In genomic region chr3:96852561-96852960, GRCm38 (mm10) we compare ENCODE assay signal across 33 mouse cellular contexts. TPM values are rescaled to one million over a fixed set of nuclear protein-coding genes. Genes with fewer than 3 reads are reported as not detected.
"Had no signal": no experiment of that assay in that cellular context is flagged by ENCODE, and none has a peak within 500 bp of the region (broad histone marks: within the 10 kb centered on the region; RNA-seq: fewer than 3 reads in every experiment).

No protein-coding gene starts in this region.

- H3K4me2 ChIP-seq: heart, embryonic 12.5 days; hindbrain, embryonic 12.5 days; hindbrain, embryonic 14.5 days; intestine, embryonic 15.5 days; kidney, embryonic 15.5 days; limb, embryonic 12.5 days; liver, embryonic 11.5 days; liver, embryonic 13.5 days had no signal

- H3K4me3 ChIP-seq: gastrocnemius, adult 2 months; heart, adult 2 months; heart, embryonic 12.5 days; hindbrain, embryonic 10.5 days; hindbrain, embryonic 12.5 days; intestine, embryonic 15.5 days; kidney, embryonic 15.5 days; layer of hippocampus, adult 2 months; left cerebral cortex, adult 2 months; limb, embryonic 10.5 days; limb, embryonic 12.5 days; liver, embryonic 13.5 days had no signal

- H3K36me3 ChIP-seq: heart, embryonic 12.5 days; hindbrain, embryonic 10.5 days; hindbrain, embryonic 12.5 days; intestine, embryonic 15.5 days; kidney, embryonic 15.5 days; limb, embryonic 10.5 days; limb, embryonic 12.5 days; liver, embryonic 13.5 days had no signal

- H3K4me1 ChIP-seq: intestine, embryonic 15.5 days had no signal

- DNase-seq: gastrocnemius, adult 2 months; gastrocnemius, postnatal 25 days; heart, postnatal 10 days; heart, postnatal 4 days; kidney, adult 2 months; kidney, adult 9 months; liver; liver, embryonic 13.5 days had no signal

- H3K27me3 ChIP-seq: hindbrain, embryonic 12.5 days; intestine, embryonic 15.5 days; kidney, embryonic 15.5 days; limb, embryonic 12.5 days; liver, embryonic 13.5 days had no signal

- ATAC-seq: hindbrain, embryonic 16.5 days; inflammation-experienced regulatory T-cells, adult 6 months; intestine, embryonic 15.5 days; intestine, postnatal 0 days had no signal

- H3K9me3 ChIP-seq: heart, embryonic 12.5 days; hindbrain, embryonic 10.5 days; hindbrain, embryonic 12.5 days; intestine, embryonic 15.5 days; kidney, embryonic 15.5 days; limb, embryonic 10.5 days; limb, embryonic 12.5 days; liver, embryonic 13.5 days had no signal

- H3K9ac ChIP-seq: heart, embryonic 12.5 days; hindbrain, embryonic 12.5 days; hindbrain, embryonic 14.5 days; intestine, embryonic 15.5 days; kidney, embryonic 15.5 days; limb, embryonic 12.5 days; liver, embryonic 13.5 days had no signal

- H3K27ac ChIP-seq: gastrocnemius, adult 2 months; heart, adult 2 months; hindbrain, embryonic 10.5 days; hindbrain, embryonic 12.5 days; hindbrain, embryonic 14.5 days; intestine, embryonic 15.5 days; kidney, embryonic 15.5 days; kidney, postnatal 0 days; layer of hippocampus, adult 2 months; left cerebral cortex, adult 2 months; limb, embryonic 10.5 days; limb, embryonic 12.5 days; liver, embryonic 13.5 days had no signal

RNA-seq across cellular contexts. Expression of gene Cd160, which starts 23.4 kb away (rescaled TPM):
- total RNA-seq: gastrocnemius, adult 2 months; gastrocnemius, postnatal 10 days; gastrocnemius, postnatal 25 days; gastrocnemius, postnatal 4 days; heart, adult 2 months; heart, postnatal 10 days; heart, postnatal 25 days; heart, postnatal 4 days; layer of hippocampus, adult 2 months; layer of hippocampus, postnatal 10 days; layer of hippocampus, postnatal 25 days; left cerebral cortex, adult 2 months; left cerebral cortex, postnatal 14 days; left cerebral cortex, postnatal 36 days had no signal
- polyA plus RNA-seq: heart, embryonic 12.5 days; heart, embryonic 14.5 days had no signal

RNA-seq across cellular contexts. Expression of gene Pdzk1, which starts 23.5 kb away (rescaled TPM):
- total RNA-seq: gastrocnemius, adult 2 months; gastrocnemius, postnatal 10 days; gastrocnemius, postnatal 25 days; granulocyte monocyte progenitor cell, adult 5-6 weeks; heart, adult 2 months; heart, postnatal 25 days; left cerebral cortex, postnatal 14 days had no signal
- polyA plus RNA-seq: heart, embryonic 14.5 days; limb, embryonic 10.5 days; limb, embryonic 12.5 days had no signal
